Mouse (Mus musculus): Measurements from ENCODE around the gene Efna2. TPM values are rescaled to one million over a fixed set of nuclear protein-coding genes. Genes with fewer than 3 reads are reported as not detected.
A peak's percentile ranks its signal among the peaks of the same experiment; 100 is the strongest.

Efna2 gene
- polyA plus RNA-seq, 1 experiment from 2014 or later, result 62.2 TPM

GRCm38 (mm10) chr10:80136952-80137625 is 42.2 kb upstream of the Efna2 start:
- peaks cover 33% of the 10 kb centered on the region for H3K36me3 ChIP-seq
- no peak overlapping the region for H3K27ac ChIP-seq
- H3K4me1 ChIP-seq (replicated peaks), result peaks cover 44% of the 10 kb centered on the region
- peaks cover 63% of the 10 kb centered on the region for H3K27me3 ChIP-seq
- no peak for ATAC-seq (ENCODE audit: insufficient number of reproducible peaks, insufficient read depth, low FRiP score, low TSS enrichment, low read depth)
- peak overlapping the region; percentile 81 for H3K4me3 ChIP-seq (replicated peaks)
- 0 out of 2 replicates have a peak, but pooled peaks cover 5% of the 10 kb centered on the region for H3K9me3 ChIP-seq
- WGBS, result 5% methylated on average over 29 of the region's 29 CpGs
- H3K4me2 ChIP-seq, result peak overlapping the region; percentile 98
- peak overlapping the region; percentile 85 for H3K9ac ChIP-seq (replicated peaks)

GRCm38 (mm10) chr10:80137626-80138552 is 41.4 kb upstream of the Efna2 start:
- peak overlapping the region; percentile 98 for H3K4me2 ChIP-seq
- peak overlapping the region; percentile 81 for H3K4me3 ChIP-seq (replicated peaks)
- WGBS, result 4% methylated on average over 30 of the region's 33 CpGs
- peak overlapping the region; percentile 85 for H3K9ac ChIP-seq (replicated peaks)
- no peak for ATAC-seq (ENCODE audit: insufficient number of reproducible peaks, insufficient read depth, low FRiP score, low TSS enrichment, low read depth)
- peaks cover 63% of the 10 kb centered on the region for H3K27me3 ChIP-seq
- H3K9me3 ChIP-seq, result 0 out of 2 replicates have a peak, but pooled peaks cover 5% of the 10 kb centered on the region
- H3K27ac ChIP-seq, result 0 out of 2 replicates have a peak overlapping the region, but pooled peaks have one; percentile 74
- peaks cover 46% of the 10 kb centered on the region for H3K4me1 ChIP-seq (replicated peaks)
- H3K36me3 ChIP-seq, result peaks cover 25% of the 10 kb centered on the region

GRCm38 (mm10) chr10:80138553-80139438 is 40.5 kb upstream of the Efna2 start, which contains the start of gene Atp5d:
Gene Atp5d, plus strand, starts transcription at chr10:80138632.
- peak within 1 kb of the TSS; percentile 98 for H3K4me2 ChIP-seq
- H3K27me3 ChIP-seq, result peaks cover 63% of the 10 kb centered on the region
- ATAC-seq (ENCODE audit: insufficient number of reproducible peaks, insufficient read depth, low FRiP score, low TSS enrichment, low read depth), result no peak

GRCm38 (mm10) chr10:80139439-80139775 is 39.9 kb upstream of the Efna2 start:
- H3K9me3 ChIP-seq, result 0 out of 2 replicates have a peak, but pooled peaks cover 5% of the 10 kb centered on the region
- peak overlapping the region; percentile 74; the same call in 1 of the 2 replicates for H3K27ac ChIP-seq
- H3K27me3 ChIP-seq, result peaks cover 61% of the 10 kb centered on the region
- H3K4me1 ChIP-seq (replicated peaks), result peaks cover 47% of the 10 kb centered on the region
- H3K4me2 ChIP-seq, result peak overlapping the region; percentile 98
- WGBS, result 1% methylated on average over 10 of the region's 10 CpGs
- H3K36me3 ChIP-seq, result peaks cover 22% of the 10 kb centered on the region
- H3K4me3 ChIP-seq (replicated peaks), result peak overlapping the region; percentile 81
- ATAC-seq (ENCODE audit: insufficient number of reproducible peaks, insufficient read depth, low FRiP score, low TSS enrichment, low read depth), result no peak
- peak overlapping the region; percentile 85 for H3K9ac ChIP-seq (replicated peaks)

More at GRCm38 (mm10) chr10:80138553-80139438, 40.5 kb upstream of the Efna2 start, which contains the start of gene Atp5d:
- Histone ChIP-seq H3K9me3 (0 out of 2 replicates have a peak, but pooled peaks cover 5% of the 10 kb centered on the region), H3K9ac (replicated peaks) (peak within 1 kb of the TSS; percentile 85), H3K36me3 (peaks cover 21% of the 10 kb centered on the region), H3K27ac (peak within 1 kb of the TSS; percentile 74), H3K4me1 (replicated peaks) (peaks cover 47% of the 10 kb centered on the region), H3K4me3 (replicated peaks) (peak within 1 kb of the TSS; percentile 81)
- under 1% methylated on average over 77 of the region's 94 CpGs for WGBS

- Histone ChIP-seq H3K4me2 (peak overlapping the region; percentile 98; the same call in 1 of the 2 replicates), H3K9ac (replicated peaks) (no peak overlapping the region), H3K9me3 (0 out of 2 replicates have a peak, but pooled peaks cover 5% of the 10 kb centered on the region), H3K27me3 (peaks cover 54% of the 10 kb centered on the region), H3K27ac (no peak overlapping the region), H3K36me3 (peaks cover 22% of the 10 kb centered on the region), H3K4me1 (replicated peaks) (peaks cover 47% of the 10 kb centered on the region), H3K4me3 (replicated peaks) (peak overlapping the region; percentile 75; the same call in 1 of the 2 replicates)
- 75% methylated on average over 11 of the region's 11 CpGs for WGBS
- no peak for ATAC-seq (ENCODE audit: insufficient number of reproducible peaks, insufficient read depth, low FRiP score, low TSS enrichment, low read depth)
Measured at GRCm38 (mm10) chr10:80139975-80140665, 39.2 kb upstream of the Efna2 start.

GRCm38 (mm10) chr10:80140666-80141035 is 38.6 kb upstream of the Efna2 start, which contains the start of gene Cbarp:
Gene Cbarp, minus strand, starts transcription at chr10:80140835.
- Histone ChIP-seq H3K4me3 (replicated peaks) (peak within 1 kb of the TSS; percentile 81), H3K27ac (peak within 1 kb of the TSS; percentile 68), H3K4me2 (peak within 1 kb of the TSS; percentile 98), H3K9me3 (0 out of 2 replicates have a peak, but pooled peaks cover 5% of the 10 kb centered on the region), H3K4me1 (replicated peaks) (peaks cover 52% of the 10 kb centered on the region), H3K36me3 (peaks cover 27% of the 10 kb centered on the region), H3K9ac (replicated peaks) (peak within 1 kb of the TSS; percentile 40; the same call in 1 of the 2 replicates), H3K27me3 (peaks cover 49% of the 10 kb centered on the region)
- 78% methylated on average over 10 of the region's 10 CpGs for WGBS
- ATAC-seq (ENCODE audit: insufficient number of reproducible peaks, insufficient read depth, low FRiP score, low TSS enrichment, low read depth), result no peak

GRCm38 (mm10) chr10:80141243-80141642 is 38.0 kb upstream of the Efna2 start:
- Histone ChIP-seq H3K4me2 (peak overlapping the region; percentile 91), H3K27me3 (peaks cover 43% of the 10 kb centered on the region), H3K9ac (replicated peaks) (peak overlapping the region; percentile 40; the same call in 1 of the 2 replicates), H3K4me1 (replicated peaks) (peaks cover 55% of the 10 kb centered on the region), H3K4me3 (replicated peaks) (peak overlapping the region; percentile 75), H3K27ac (peak overlapping the region; percentile 68), H3K9me3 (no peaks in the 10 kb centered on the region), H3K36me3 (peaks cover 30% of the 10 kb centered on the region)
- 1% methylated on average over 29 of the region's 29 CpGs for WGBS
- ATAC-seq (ENCODE audit: insufficient number of reproducible peaks, insufficient read depth, low FRiP score, low TSS enrichment, low read depth), result peak; percentile 11; the same call in 1 of the 2 replicates

GRCm38 (mm10) chr10:80141786-80142529 is 37.3 kb upstream of the Efna2 start:
- peaks cover 34% of the 10 kb centered on the region for H3K36me3 ChIP-seq
- H3K4me1 ChIP-seq (replicated peaks), result peaks cover 53% of the 10 kb centered on the region
- peak; percentile 82 for ATAC-seq (ENCODE audit: insufficient number of reproducible peaks, insufficient read depth, low FRiP score, low TSS enrichment, low read depth)
- H3K27ac ChIP-seq, result peak overlapping the region; percentile 68
- WGBS, result under 1% methylated on average over 43 of the region's 43 CpGs
- H3K27me3 ChIP-seq, result peaks cover 36% of the 10 kb centered on the region
- peak overlapping the region; percentile 91 for H3K4me2 ChIP-seq
- peak overlapping the region; percentile 90 for H3K9ac ChIP-seq (replicated peaks)
- peak overlapping the region; percentile 75 for H3K4me3 ChIP-seq (replicated peaks)
- no peaks in the 10 kb centered on the region for H3K9me3 ChIP-seq

- H3K4me1 ChIP-seq (replicated peaks), result peaks cover 53% of the 10 kb centered on the region
- peak overlapping the region; percentile 68; the same call in 1 of the 2 replicates for H3K27ac ChIP-seq
Measured at GRCm38 (mm10) chr10:80142530-80142925, 36.8 kb upstream of the Efna2 start.

More at GRCm38 (mm10) chr10:80142530-80142925, 36.8 kb upstream of the Efna2 start:
- under 1% methylated on average over 15 of the region's 15 CpGs for WGBS
- Histone ChIP-seq H3K9ac (replicated peaks) (peak overlapping the region; percentile 90), H3K9me3 (no peaks in the 10 kb centered on the region), H3K36me3 (peaks cover 34% of the 10 kb centered on the region), H3K4me2 (peak overlapping the region; percentile 91), H3K27me3 (peaks cover 30% of the 10 kb centered on the region), H3K4me3 (replicated peaks) (peak overlapping the region; percentile 75)
- ATAC-seq (ENCODE audit: insufficient number of reproducible peaks, insufficient read depth, low FRiP score, low TSS enrichment, low read depth), result no peak

Measured in limb, embryonic 12.5 days (tissue).